Mouse (Mus musculus) CD4-positive, CD25-positive, alpha-beta regulatory T cell, adult 4 months (primary cell): ENCODE data around the gene Copz2. TPM values are rescaled to one million over a fixed set of nuclear protein-coding genes. Genes with fewer than 3 reads are reported as not detected.

Source experiments
- ATAC-seq: one replicate; pipeline ENCODE4 v1.8.0; 2017
- polyA plus RNA-seq, 2 experiments: library from polyadenylated mRNA; unstranded; fragments of 100-300 nt; shearing (Covaris generic); gene quantifications; one replicate each; pipeline ENCODE4 v1.2.1; 2017

Copz2 gene
- polyA plus RNA-seq, 2 experiments from 2014 or later, result not detected

- no peak for ATAC-seq
Observed at GRCm38 (mm10) chr11:96867149-96867548, 17.5 kb downstream of the Copz2 start.

GRCm38 (mm10) chr11:96872441-96873379 is 23.0 kb downstream of the Copz2 start:
- no peak for ATAC-seq

GRCm38 (mm10) chr11:96873601-96874140 is 24.0 kb downstream of the Copz2 start:
- ATAC-seq, result no peak

GRCm38 (mm10) chr11:96875270-96875669 is 25.6 kb downstream of the Copz2 start:
- ATAC-seq, result no peak

- no peak for ATAC-seq
Observed at GRCm38 (mm10) chr11:96875745-96876144, 26.1 kb downstream of the Copz2 start.

- ATAC-seq, result no peak
Observed at GRCm38 (mm10) chr11:96876300-96877040, 26.8 kb downstream of the Copz2 start.

- no peak for ATAC-seq
Observed at GRCm38 (mm10) chr11:96877071-96877470, 27.4 kb downstream of the Copz2 start.

DNA sequence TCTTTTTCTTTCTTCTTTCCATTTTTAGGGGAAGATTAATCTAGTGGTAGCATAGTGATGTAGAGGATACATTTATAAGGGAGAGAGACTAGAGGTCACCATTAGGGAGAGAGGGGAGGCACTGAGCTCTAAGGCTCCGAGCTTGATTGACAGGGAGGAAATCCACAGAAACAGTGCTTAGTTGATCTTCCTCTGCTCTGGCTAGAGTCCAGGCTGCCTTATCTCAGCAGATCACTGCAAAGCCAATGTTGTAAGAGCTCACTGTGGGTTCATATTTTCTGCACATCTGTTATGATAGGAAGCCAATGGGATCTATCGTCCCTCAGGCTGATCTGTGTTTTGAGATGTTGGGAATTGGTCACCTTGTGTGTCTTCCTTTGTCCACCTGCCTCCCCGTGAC is 29.0 kb downstream of the Copz2 start:
- ATAC-seq, result no peak

GRCm38 (mm10) chr11:96879359-96879758 is 29.7 kb downstream of the Copz2 start:
- no peak for ATAC-seq

DNA sequence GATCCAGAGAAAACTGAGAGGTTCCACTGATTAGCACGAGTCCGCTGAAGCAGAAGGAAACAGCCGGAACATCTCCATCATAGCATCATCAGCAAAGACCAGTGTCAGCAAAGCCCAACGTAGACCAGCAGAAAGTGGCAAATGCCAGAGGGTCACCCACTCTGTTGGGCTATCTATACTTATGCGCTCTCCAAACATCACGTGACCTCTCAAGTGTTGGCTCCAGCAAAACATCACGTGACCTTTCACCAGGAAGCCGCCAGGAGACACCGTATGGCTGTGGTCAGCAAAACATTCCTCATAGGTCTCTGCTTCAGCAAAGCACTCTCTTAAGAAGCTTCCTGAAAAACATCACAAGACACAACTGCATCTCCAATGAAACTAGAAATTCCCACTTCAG is 30.6 kb downstream of the Copz2 start:
- no peak for ATAC-seq

DNA sequence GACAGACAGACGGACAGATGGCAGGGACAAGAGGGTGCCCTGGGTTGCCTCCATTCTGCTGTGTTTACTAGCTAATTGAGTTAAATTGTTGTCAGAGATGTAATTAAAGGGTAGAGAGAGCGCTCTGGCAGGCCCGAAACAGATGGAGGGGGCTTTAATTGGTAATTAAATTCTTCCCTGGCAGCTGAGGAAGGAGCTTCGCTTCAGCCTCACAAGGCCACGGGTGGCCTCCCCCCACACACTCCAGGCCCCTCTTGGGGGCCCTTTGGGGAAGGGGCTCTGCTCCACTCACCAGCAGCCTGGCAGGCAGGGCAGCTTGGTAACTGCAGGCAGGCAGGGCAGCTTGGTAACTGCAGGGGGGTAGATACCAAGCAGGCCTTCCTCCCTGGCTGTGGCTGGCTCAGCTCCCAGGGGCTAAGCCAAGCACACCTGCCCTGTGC is 36.3 kb downstream of the Copz2 start:
- no peak for ATAC-seq

GRCm38 (mm10) chr11:96886942-96887546 is 37.4 kb downstream of the Copz2 start:
- no peak for ATAC-seq

- ATAC-seq, result no peak
Observed at GRCm38 (mm10) chr11:96891784-96892527, 42.3 kb downstream of the Copz2 start.

DNA sequence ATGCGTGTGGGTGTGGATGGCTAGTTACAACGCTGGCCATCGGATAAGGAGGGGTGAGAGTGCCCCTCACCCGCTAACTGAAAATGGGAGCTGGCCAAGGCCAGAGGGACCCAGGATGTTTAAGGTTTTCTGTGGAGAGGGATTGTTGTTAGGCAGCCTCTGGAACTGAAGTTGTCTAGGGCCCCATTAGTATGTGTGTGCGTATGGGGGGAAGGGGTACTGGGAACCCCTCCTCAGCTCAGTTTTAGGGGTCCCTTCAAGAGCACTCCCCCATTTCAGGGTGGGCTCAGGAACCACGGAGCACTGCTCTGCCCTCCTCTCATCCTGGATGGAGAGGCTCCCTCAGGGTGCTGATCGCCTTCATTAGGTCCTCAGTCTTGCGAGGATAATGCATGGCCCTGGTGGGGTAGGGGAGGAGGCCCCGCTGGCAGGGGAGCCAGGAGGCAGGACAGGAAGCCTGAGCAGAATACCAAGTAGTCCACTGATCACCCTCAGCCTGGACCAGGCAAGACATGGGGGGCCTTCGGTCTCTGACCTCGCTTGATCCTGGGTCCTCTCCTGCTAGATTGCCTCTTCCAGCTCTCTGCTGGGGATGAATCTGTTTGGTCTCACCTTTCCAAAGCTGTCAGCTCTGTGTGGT is 43.7 kb downstream of the Copz2 start:
- no peak for ATAC-seq

DNA sequence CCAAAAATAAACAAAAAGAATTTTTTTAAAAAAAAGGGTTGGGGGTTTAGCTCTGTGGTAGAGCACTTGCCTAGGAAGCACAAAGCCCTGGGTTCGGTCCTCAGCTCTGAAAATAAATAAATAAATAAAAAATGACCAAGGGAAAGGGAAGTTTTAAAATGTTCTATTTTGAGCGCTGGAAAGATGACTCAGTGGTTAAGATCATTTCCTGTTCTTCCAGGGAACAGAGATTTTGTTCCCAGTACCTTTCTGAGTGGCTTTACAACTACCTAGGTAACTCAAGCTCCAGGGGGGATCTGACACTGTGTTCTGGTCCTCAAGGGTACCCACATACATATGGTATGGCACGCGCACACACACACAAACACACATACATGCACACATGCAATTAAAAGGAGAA is 46.2 kb downstream of the Copz2 start:
- no peak for ATAC-seq

DNA sequence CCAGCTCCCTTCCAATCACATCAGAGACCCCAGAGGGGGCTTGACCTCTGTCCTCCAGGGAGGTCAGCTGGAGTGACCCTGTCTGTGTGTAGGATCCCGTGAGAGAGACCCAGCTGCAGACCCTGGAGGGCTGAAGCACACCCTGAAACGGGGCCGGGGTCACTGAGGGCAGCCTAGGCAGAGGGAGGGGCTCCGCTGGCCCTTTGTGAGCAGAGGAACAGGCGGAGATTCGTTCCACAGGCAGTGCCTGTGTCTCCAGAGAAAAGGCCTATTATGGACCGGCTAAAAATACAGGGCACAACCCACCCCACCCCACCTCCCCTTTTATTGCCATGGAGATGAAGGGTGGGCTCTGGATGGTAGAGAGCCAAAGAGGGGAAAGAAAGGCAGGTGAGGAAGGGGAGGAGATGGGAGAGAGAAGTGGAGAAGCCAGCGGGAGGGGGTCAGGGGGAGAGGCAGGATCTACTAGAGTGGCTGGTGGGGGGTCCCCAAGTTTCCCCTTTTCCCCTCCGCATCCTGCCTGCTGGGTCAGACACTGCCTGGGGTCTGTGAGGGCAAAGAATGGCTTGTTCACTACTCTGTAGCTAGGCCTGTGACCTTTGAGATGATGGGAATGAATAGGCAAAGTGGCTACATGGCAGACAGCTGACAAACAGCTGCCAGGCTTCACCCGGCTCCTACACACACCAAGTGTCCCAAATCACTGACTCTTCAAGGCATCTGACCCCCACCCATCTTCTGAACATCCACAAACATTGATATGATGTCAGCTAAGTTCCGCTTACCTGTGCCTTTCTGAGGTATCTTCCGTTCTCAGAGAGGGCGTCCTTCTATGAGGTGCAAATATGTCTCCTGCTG is 50.0 kb downstream of the Copz2 start:
- ATAC-seq, result no peak

- ATAC-seq, result no peak
Observed at GRCm38 (mm10) chr11:96901332-96901731, 51.7 kb downstream of the Copz2 start.

GRCm38 (mm10) chr11:96902639-96903635 is 53.3 kb downstream of the Copz2 start:
- no peak for ATAC-seq

- no peak for ATAC-seq
Observed at GRCm38 (mm10) chr11:96906431-96907161, 56.9 kb downstream of the Copz2 start.
